Mouse (Mus musculus) cerebellum, adult 18-20 months (tissue): ENCODE results near the gene Tshr.

Source experiments
- DNase-seq, 2 experiments: peaks; one replicate each; pipeline ENCODE4 v3.0.0; 2021

The Tshr gene

DNA sequence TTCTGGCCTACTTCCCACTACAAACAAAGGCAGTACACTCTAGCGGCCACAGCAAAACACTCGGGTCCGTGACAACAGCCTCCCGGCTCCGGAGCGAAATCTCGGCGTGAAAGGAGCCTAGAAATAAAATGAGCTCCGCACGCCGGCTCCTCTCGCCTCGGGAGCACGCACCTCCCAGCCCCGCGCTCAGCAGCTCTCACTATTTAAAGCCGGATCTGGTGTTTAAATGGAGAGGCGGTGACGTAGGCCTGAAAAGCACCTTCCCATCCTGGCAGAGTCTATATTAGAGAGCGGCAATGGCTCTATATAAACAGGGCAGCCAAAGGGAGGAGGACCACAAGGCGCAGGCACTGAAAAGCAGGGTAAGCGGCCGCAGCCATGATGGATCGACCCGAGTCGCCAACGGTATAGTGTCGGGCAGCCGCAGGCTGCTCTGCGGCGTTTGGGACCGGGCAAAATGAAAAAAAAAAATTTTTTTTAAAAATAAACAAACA is 203.9 kb downstream of the Tshr start:
- DNase-seq: peak; percentile 91 to 93

DNA sequence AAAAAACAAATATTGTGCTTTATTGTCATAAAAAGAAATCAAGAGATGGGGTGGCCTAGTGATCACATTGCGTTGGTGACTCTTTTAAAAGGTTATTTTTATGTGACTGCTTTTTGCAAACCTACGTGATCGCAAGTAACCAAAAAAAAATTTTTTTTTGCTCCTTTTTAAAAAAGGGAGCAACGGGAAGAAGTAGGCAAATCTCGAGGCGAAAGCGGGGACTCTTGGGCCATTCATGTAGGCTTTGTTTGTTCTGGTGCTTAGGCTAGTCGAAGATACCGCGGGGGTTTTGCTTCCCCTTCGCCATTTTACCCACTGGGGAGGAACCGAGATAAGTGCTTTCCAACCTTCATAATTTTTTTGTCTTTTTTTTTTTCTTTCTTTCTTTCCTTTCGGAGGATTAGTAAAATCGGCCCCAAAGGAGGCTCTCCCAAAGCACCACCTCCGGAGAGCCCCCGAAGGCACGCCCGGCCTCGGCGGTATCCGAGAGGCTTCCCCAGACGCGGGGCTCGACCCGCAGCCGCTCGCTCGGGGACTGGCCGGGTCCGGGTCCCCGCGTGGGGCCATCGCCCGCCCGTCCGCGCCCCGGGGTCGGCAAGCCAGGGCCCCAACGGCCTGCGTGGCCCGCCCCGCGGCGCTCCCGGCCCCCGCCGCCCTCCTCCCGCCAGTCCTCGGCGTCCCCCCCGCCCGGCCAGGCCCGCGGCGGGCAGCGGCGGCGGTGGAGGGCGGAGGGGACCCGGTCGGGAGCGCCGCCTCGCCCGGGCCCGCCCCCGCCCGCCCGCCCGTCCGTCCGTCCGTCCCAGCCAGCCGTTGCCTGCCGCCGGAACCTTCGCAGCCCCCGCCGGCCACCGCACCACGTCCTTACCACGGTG is 204.5 kb downstream of the Tshr start:
- DNase-seq: peak; percentile 68 to 84

GRCm38 (mm10) chr12:91589542-91589846 is 205.1 kb downstream of the Tshr start:
- no peak for DNase-seq

DNA sequence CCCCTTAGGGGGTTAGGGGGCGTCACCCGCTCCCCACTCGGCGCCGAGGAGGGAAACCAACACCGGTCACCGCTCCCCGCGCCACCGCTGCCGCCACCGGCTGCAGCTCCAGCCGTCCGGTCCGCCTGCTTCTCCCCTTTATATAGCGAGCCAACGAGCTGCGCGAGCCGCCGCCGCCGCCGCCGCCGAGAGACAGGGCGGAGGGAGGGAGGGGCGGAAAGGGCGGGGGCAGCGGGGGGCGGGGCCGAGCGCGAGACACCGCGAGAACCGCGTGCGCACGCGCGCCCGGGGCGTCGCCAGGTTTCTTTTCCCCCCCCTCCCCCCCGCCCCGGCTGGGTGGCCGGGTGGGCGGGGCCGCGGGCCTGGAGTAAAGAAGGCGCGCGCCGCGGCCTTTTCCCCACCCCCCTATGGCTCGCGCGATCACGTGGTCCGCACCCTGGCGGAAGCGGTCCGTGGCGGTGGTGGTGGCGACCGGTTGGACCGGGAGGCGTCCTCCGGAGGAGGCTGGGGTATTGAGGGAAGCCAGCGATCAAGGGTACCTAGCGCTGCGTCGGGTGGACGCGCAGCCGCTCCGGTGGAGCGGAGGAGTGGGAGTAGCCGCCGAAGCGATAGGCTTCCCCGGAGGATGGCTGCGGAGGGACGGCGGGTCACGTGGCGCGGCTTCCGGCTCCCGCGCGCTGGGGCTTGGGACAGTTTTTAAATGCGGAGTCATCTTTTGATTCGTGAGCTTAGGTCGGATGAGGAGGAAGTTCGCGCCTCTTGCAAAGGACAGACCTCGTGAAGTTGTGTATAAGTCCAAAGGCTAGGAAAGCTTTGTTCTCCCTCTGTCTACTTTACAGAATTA is 205.7 kb downstream of the Tshr start, which contains the start of gene Gtf2a1:
Gtf2a1 (minus strand) TSS at position 641 of the 844 bp plus-strand sequence.
- peak; percentile 94 to 97 for DNase-seq

- peak; percentile 21 to 36 for DNase-seq
Observed at GRCm38 (mm10) chr12:91590716-91591115, 206.4 kb downstream of the Tshr start.

GRCm38 (mm10) chr12:91591191-91591590 is 206.8 kb downstream of the Tshr start:
- no peak for DNase-seq

GRCm38 (mm10) chr12:91592128-91592527 is 207.8 kb downstream of the Tshr start:
- no peak for DNase-seq
